Mouse (Mus musculus): ENCODE results near the gene Sult1c2. TPM values are rescaled to one million over a fixed set of nuclear protein-coding genes. Genes with fewer than 3 reads are reported as not detected.

The Sult1c2 gene
- polyA plus RNA-seq, 1 experiment, result 0.06 TPM

- Histone ChIP-seq H3K4me1 (ENCODE audit: control insufficient read depth, insufficient read depth, low read length) (no peaks in the 10 kb centered on the region), H3K4me3 (replicated peaks; ENCODE audit: extremely low read depth, low read depth, low read length) (no peak overlapping the region)
- DNase-seq, result no peak
- 63% methylated on average over 1 of the region's 1 CpGs for WGBS
- TF ChIP-seq POLR2A (IDR thresholded peaks at IDR 0.05; ENCODE audit: borderline replicate concordance, extremely low read depth, low read depth, low read length) (no peak), CTCF (IDR thresholded peaks at IDR 0.05; ENCODE audit: insufficient read depth, low read length) (no peak)
Observed at GRCm38 (mm10) chr17:53783381-53783780, 62.8 kb downstream of the Sult1c2 start.

Other genes with a start within 250 kb of the Sult1c2 start
- 0.09 and 0.14 TPM in 2 replicates for gene Sgo1, start 157.0 kb downstream of the Sult1c2 start, polyA plus RNA-seq (2012; rRNA removed)
- gene Sult1c1, start 144.3 kb upstream of the Sult1c2 start, polyA plus RNA-seq (2012; rRNA removed), result not detected in 2 replicates

Data from lung, adult 2 months (tissue).